Mouse (Mus musculus) small intestine, adult 2 months (tissue): ENCODE results near the gene Agbl5.

Experiments
- CTCF ChIP-seq: fragments of 200-500 bp; IDR thresholded peaks from 2 replicates; pipeline ENCODE4 v1.5.1; 2012; ENCODE audit warnings: low read depth, mild to moderate bottlenecking, control low read depth, inconsistent platforms, low read length, moderate library complexity, mixed read lengths; ENCODE audit not compliant: insufficient replicate concordance, insufficient read length; ENCODE audit errors: extremely low read depth
- POLR2A ChIP-seq: fragments of 200-500 bp; IDR thresholded peaks from 2 replicates; pipeline ENCODE4 v1.6.1; 2012; ENCODE audit warnings: low read depth, mild to moderate bottlenecking, control low read depth, inconsistent platforms, low read length, moderate library complexity

DNA sequence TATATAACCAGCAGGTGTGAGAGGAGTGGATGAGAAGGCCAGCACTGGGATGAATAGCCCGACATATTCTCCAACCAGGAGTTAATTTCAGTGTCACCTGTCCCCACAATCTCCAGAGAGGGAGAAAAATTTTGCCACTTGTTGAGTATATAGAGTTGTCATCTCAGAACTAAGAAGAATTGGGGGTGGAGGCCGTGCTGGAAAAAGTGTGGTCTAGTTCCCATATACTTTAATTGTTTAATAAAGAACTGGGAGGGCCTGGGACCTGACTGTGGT, 18.4 kb upstream of the Agbl5 start:
- TF ChIP-seq POLR2A, result no peak
- no peak for TF ChIP-seq CTCF
